Mouse (Mus musculus): ENCODE results near the gene Nkain4. TPM values are rescaled to one million over a fixed set of nuclear protein-coding genes. Genes with fewer than 3 reads are reported as not detected.

Gene Nkain4
- not detected for polyA plus RNA-seq (2012; fragmentation: generic; extraction: Trizol)

GRCm38 (mm10) chr2:180954061-180955047 lies at the start of gene Nkain4:
TSS of gene Nkain4 (minus strand) at chr2:180954699.

GRCm38 (mm10) chr2:180986449-180986848 lies 31.9 kb upstream of the Nkain4 start, which contains the start of gene Col20a1:
TSS of gene Col20a1 (plus strand) at chr2:180986535.

GRCm38 (mm10) chr2:180967010-180967763 lies 12.7 kb upstream of the Nkain4 start, which contains the start of gene Arfgap1:
TSS of gene Arfgap1 (plus strand) at chr2:180967225.

GRCm38 (mm10) chr2:180928723-180929122 lies 25.8 kb downstream of the Nkain4 start, which contains the start of gene Birc7:
TSS of gene Birc7 (plus strand) at chr2:180929023.

GRCm38 (mm10) chr2:180920810-180921400 lies 33.6 kb downstream of the Nkain4 start, which contains the start of gene Ythdf1:
TSS of gene Ythdf1 (minus strand) at chr2:180920949.

Other genes with a start within 250 kb of the Nkain4 start
- 1 to 10 TPM in 1 of 2 experiments, under 1 TPM in 1; 0.96 to 8.3 TPM for gene Dido1, start 244.7 kb downstream of the Nkain4 start, polyA plus RNA-seq (2012; fragmentation: generic; extraction: Trizol)
- gene Gid8, start 244.6 kb downstream of the Nkain4 start, polyA plus RNA-seq (2012; fragmentation: generic; extraction: Trizol), result 10 to 100 TPM; 12.0 to 35.0 TPM
- under 1 TPM in 1 of 2 experiments, not detected in 1; 0.28 TPM for gene Slc17a9, start 229.4 kb downstream of the Nkain4 start, polyA plus RNA-seq (2012; fragmentation: generic; extraction: Trizol)
- not detected for gene Bhlhe23, start 177.8 kb downstream of the Nkain4 start, polyA plus RNA-seq (2012; fragmentation: generic; extraction: Trizol)
- 10 to 100 TPM in 1 of 2 experiments, 1 to 10 TPM in 1; 8.9 to 21.8 TPM for gene Ythdf1, start 33.8 kb downstream of the Nkain4 start, polyA plus RNA-seq (2012; fragmentation: generic; extraction: Trizol)
- gene Birc7, start 25.7 kb downstream of the Nkain4 start, polyA plus RNA-seq (2012; fragmentation: generic; extraction: Trizol), result not detected
- gene Arfgap1, start 12.5 kb upstream of the Nkain4 start, polyA plus RNA-seq (2012; fragmentation: generic; extraction: Trizol), result 10 to 100 TPM; 25.6 to 47.4 TPM
- under 1 TPM; 0.08 to 0.86 TPM for gene Col20a1, start 31.8 kb upstream of the Nkain4 start, polyA plus RNA-seq (2012; fragmentation: generic; extraction: Trizol)
- gene Chrna4, start 88.8 kb upstream of the Nkain4 start, polyA plus RNA-seq (2012; fragmentation: generic; extraction: Trizol), result not detected
- not detected for gene Kcnq2, start 180.6 kb upstream of the Nkain4 start, polyA plus RNA-seq (2012; fragmentation: generic; extraction: Trizol)
- gene Eef1a2, start 202.3 kb upstream of the Nkain4 start, polyA plus RNA-seq (2012; fragmentation: generic; extraction: Trizol), result not detected
- 10 to 100 TPM; 54.2 to 64.2 TPM for gene Ppdpf, start 232.5 kb upstream of the Nkain4 start, polyA plus RNA-seq (2012; fragmentation: generic; extraction: Trizol)
- gene Ptk6, start 248.1 kb upstream of the Nkain4 start, polyA plus RNA-seq (2012; fragmentation: generic; extraction: Trizol), result not detected